Mouse (Mus musculus) MEL (cell line): ENCODE measurements around the gene Ptpdc1. TPM values are rescaled to one million over a fixed set of nuclear protein-coding genes. Genes with fewer than 3 reads are reported as not detected.

Source experiments
- DNase-seq: peaks from one replicate; pipeline ENCODE4 v3.0.0; 2011; ENCODE audit warnings: low read depth, low spot score
- H3K27ac ChIP-seq: 2 replicates; pipeline ENCODE4 v1.5.1; 2012; ENCODE audit warnings: low read depth, mild to moderate bottlenecking, control low read depth, low read length, moderate library complexity; ENCODE audit not compliant: control insufficient read depth
- H3K27me3 ChIP-seq, 2 experiments: fragments of 150-350 bp in 1 of 2; sonication (generic) in 1 of 2; 2 replicates each; pipeline ENCODE4 v1.6.1; 2012; ENCODE audit warnings: low read length in 2 of 2, mild to moderate bottlenecking in 2 of 2, improper control_type of control experiment in 1 of 2, moderate library complexity in 1 of 2; ENCODE audit not compliant: insufficient read depth in 2 of 2, control insufficient read depth in 1 of 2
- H3K36me3 ChIP-seq, 2 experiments: 2 replicates each; pipeline ENCODE4 v1.6.1; 2012 to 2014; ENCODE audit warnings: low read length in 2 of 2, improper control_type of control experiment in 1 of 2, inconsistent platforms in 1 of 2, mild to moderate bottlenecking in 1 of 2; ENCODE audit not compliant: insufficient read depth in 2 of 2, control insufficient read depth in 1 of 2
- H3K4me1 ChIP-seq, 2 experiments: fragments of 150-350 bp in 1 of 2; sonication (generic) in 1 of 2; 2 replicates each; pipeline ENCODE4 v1.6.1; 2012; ENCODE audit warnings: low read length in 2 of 2, improper control_type of control experiment in 1 of 2, mild to moderate bottlenecking in 1 of 2; ENCODE audit not compliant: insufficient read depth in 2 of 2, control insufficient read depth in 1 of 2
- H3K4me3 ChIP-seq, 2 experiments: fragments of 150-350 bp in 1 of 2; sonication (generic) in 1 of 2; 2 replicates each; pipeline ENCODE4 v1.5.1; 2012; ENCODE audit warnings: low read depth in 2 of 2, low read length in 2 of 2, mild to moderate bottlenecking in 2 of 2, moderate library complexity in 2 of 2, control low read depth in 1 of 2, improper control_type of control experiment in 1 of 2; ENCODE audit not compliant: control insufficient read depth in 1 of 2, insufficient read depth in 1 of 2
- H3K79me2 ChIP-seq: 2 replicates; pipeline ENCODE4 v1.6.1; 2012; ENCODE audit warnings: mild to moderate bottlenecking, low read length, moderate library complexity; ENCODE audit not compliant: control insufficient read depth, poor library complexity, insufficient read depth
- H3K9ac ChIP-seq: 2 replicates; pipeline ENCODE4 v1.6.1; 2012; ENCODE audit warnings: low read depth, mild to moderate bottlenecking, control low read depth, low read length, moderate library complexity; ENCODE audit not compliant: control insufficient read depth, poor library complexity, severe bottlenecking
- H3K9me3 ChIP-seq: fragments of 150-350 bp; sonication (generic); replicated peaks from 2 replicates; pipeline ENCODE4 v1.6.1; 2012; ENCODE audit warnings: mild to moderate bottlenecking, low read length, improper control_type of control experiment, moderate library complexity; ENCODE audit not compliant: insufficient read depth
- CHD1 ChIP-seq: IDR thresholded peaks from 2 replicates; pipeline ENCODE4 v1.6.1; 2012; ENCODE audit warnings: low read depth, mild to moderate bottlenecking, inconsistent platforms, low read length, improper control_type of control experiment
- CTCF ChIP-seq, 3 experiments: IDR thresholded peaks in 2 of 3; conservative IDR thresholded peaks in 1 of 3; 2 replicates each; pipeline ENCODE4 v1.5.1; 2011 to 2012; ENCODE audit warnings: low read length in 3 of 3, low read depth in 2 of 3, mild to moderate bottlenecking in 2 of 3, improper control_type of control experiment in 1 of 3, inconsistent platforms in 1 of 3, mixed read lengths in 1 of 3, moderate library complexity in 1 of 3; ENCODE audit not compliant: control insufficient read depth in 1 of 3, insufficient read depth in 1 of 3, poor library complexity in 1 of 3, severe bottlenecking in 1 of 3
- E2F4 ChIP-seq: IDR thresholded peaks from 2 replicates; pipeline ENCODE4 v1.6.1; 2011; ENCODE audit warnings: low read depth, low read length, improper control_type of control experiment, borderline replicate concordance
- ELF1 ChIP-seq: IDR thresholded peaks from 2 replicates; pipeline ENCODE4 v1.6.1; 2014; ENCODE audit warnings: low read depth, mild to moderate bottlenecking, inconsistent platforms, low read length, improper control_type of control experiment, moderate library complexity
- GATA1 ChIP-seq: IDR thresholded peaks from 2 replicates; pipeline ENCODE4 v1.6.1; 2011; ENCODE audit warnings: low read depth, low read length, improper control_type of control experiment
- HCFC1 ChIP-seq: IDR thresholded peaks from 2 replicates; pipeline ENCODE4 v1.6.1; 2012; ENCODE audit warnings: low read depth, mild to moderate bottlenecking, inconsistent platforms, low read length, improper control_type of control experiment, moderate library complexity
- KAT2A ChIP-seq: conservative IDR thresholded peaks from 2 replicates; pipeline ENCODE4 v1.6.1; 2012; ENCODE audit warnings: low read depth, low read length, improper control_type of control experiment, inconsistent platforms
- MAFK ChIP-seq: IDR thresholded peaks from 2 replicates; pipeline ENCODE4 v1.6.1; 2011; ENCODE audit warnings: low read depth, mild to moderate bottlenecking, low read length, improper control_type of control experiment, borderline replicate concordance
- MEF2A ChIP-seq: IDR thresholded peaks from 2 replicates; pipeline ENCODE4 v1.6.1; 2014; ENCODE audit warnings: low read depth, mild to moderate bottlenecking, inconsistent platforms, low read length, improper control_type of control experiment; ENCODE audit not compliant: poor library complexity, insufficient replicate concordance, severe bottlenecking; ENCODE audit errors: extremely low read depth
- MXI1 ChIP-seq: IDR thresholded peaks from 2 replicates; pipeline ENCODE4 v1.6.1; 2011; ENCODE audit warnings: mild to moderate bottlenecking, low read depth, low read length, improper control_type of control experiment
- NELFE ChIP-seq: IDR thresholded peaks from 2 replicates; pipeline ENCODE4 v1.6.1; 2011; ENCODE audit warnings: low read depth, low read length, improper control_type of control experiment
- NRF1 ChIP-seq: IDR thresholded peaks from 2 replicates; pipeline ENCODE4 v1.6.1; 2014; ENCODE audit warnings: low read depth, mild to moderate bottlenecking, inconsistent platforms, low read length, improper control_type of control experiment, moderate library complexity; ENCODE audit not compliant: poor library complexity, insufficient read depth, severe bottlenecking
- POLR2A ChIP-seq, 2 experiments: IDR thresholded peaks; 2 replicates each; pipeline ENCODE4 v1.6.1; 2011 to 2012; ENCODE audit warnings: low read length in 2 of 2, mild to moderate bottlenecking in 2 of 2, control low read depth in 1 of 2, improper control_type of control experiment in 1 of 2, low read depth in 1 of 2, moderate library complexity in 1 of 2; ENCODE audit not compliant: control insufficient read depth in 1 of 2, insufficient read depth in 1 of 2, poor library complexity in 1 of 2
- POLR2AphosphoS2 ChIP-seq: IDR thresholded peaks from 2 replicates; pipeline ENCODE4 v1.6.1; 2011; ENCODE audit warnings: low read length, improper control_type of control experiment
- POLR2AphosphoS5 ChIP-seq: IDR thresholded peaks from 2 replicates; pipeline ENCODE4 v1.6.1; 2012; ENCODE audit warnings: low read depth, borderline replicate concordance, mild to moderate bottlenecking, inconsistent platforms, low read length, moderate library complexity, mixed read lengths
- RAD21 ChIP-seq: IDR thresholded peaks from 2 replicates; pipeline ENCODE4 v1.6.1; 2011; ENCODE audit warnings: mild to moderate bottlenecking, low read depth, low read length, improper control_type of control experiment
- TAL1 ChIP-seq: IDR thresholded peaks from 2 replicates; pipeline ENCODE4 v1.6.1; 2012; ENCODE audit warnings: mild to moderate bottlenecking, inconsistent platforms, low read length, moderate library complexity, mixed read lengths
- TCF12 ChIP-seq: IDR thresholded peaks from 2 replicates; pipeline ENCODE4 v1.6.1; 2014; ENCODE audit warnings: low read depth, mild to moderate bottlenecking, inconsistent platforms, low read length, improper control_type of control experiment, moderate library complexity
- UBTF ChIP-seq: IDR thresholded peaks from 2 replicates; pipeline ENCODE4 v1.6.1; 2012; ENCODE audit warnings: low read depth, mild to moderate bottlenecking, inconsistent platforms, low read length, improper control_type of control experiment, moderate library complexity, borderline replicate concordance; ENCODE audit not compliant: insufficient read depth
- ZC3H11A ChIP-seq: IDR thresholded peaks from 2 replicates; pipeline ENCODE4 v1.6.1; 2012; ENCODE audit warnings: low read depth, mild to moderate bottlenecking, inconsistent platforms, low read length, improper control_type of control experiment
- ZMIZ1 ChIP-seq: IDR thresholded peaks from 2 replicates; pipeline ENCODE4 v1.6.1; 2012; ENCODE audit warnings: low read depth, mild to moderate bottlenecking, inconsistent platforms, low read length, improper control_type of control experiment, moderate library complexity
- polyA plus RNA-seq, 2 experiments: library from polyadenylated mRNA; stranded (reverse) in 1 of 2; unstranded in 1 of 2; fragments of >175 nt in 1 of 2; fragments of >200 nt in 1 of 2; gene quantifications; 2 replicates each; pipeline versions ENCODE4 v1.2.1 to v1.2.4; 2012; ENCODE audit warnings: low replicate concordance in 2 of 2, low read depth in 1 of 2; ENCODE audit not compliant: insufficient read length in 2 of 2, insufficient read depth in 1 of 2, missing spikeins in 1 of 2
- total RNA-seq: library from RNA; depleted of rRNA; stranded (reverse); fragments of 300-350 nt; gene quantifications from 2 replicates; pipeline ENCODE4 v1.2.3, GENCODE M21; 2012

Ptpdc1 gene
- total and polyA plus RNA-seq, 3 experiments = 3.3 to 7.6 TPM; not detected in 1

DNA sequence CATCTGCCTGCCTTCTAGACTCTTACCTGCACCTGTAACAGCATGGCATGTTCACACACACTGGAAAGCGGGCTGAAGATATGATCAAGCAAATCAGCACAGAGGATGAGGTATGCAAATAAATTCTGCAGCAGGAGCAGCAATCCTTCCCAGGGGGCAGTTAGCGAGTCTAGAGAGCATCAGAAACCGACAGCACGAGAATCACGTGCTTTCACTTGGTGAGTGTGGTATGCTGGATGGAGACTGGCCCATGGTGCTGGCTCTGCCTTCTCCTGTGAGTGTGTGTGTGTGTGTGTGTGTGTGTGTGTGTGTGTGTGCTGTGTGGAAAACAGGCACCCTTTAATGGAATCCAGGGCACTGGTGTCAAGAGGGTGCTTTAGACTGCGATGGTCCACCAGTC is 48.5 kb downstream of the Ptpdc1 start:
- H3K79me2 ChIP-seq = no peaks in the 10 kb centered on the region
- H3K4me1 ChIP-seq = no peaks in the 10 kb centered on the region
- no peaks in the 10 kb centered on the region for H3K9me3 ChIP-seq
- H3K36me3 ChIP-seq = no peaks in the 10 kb centered on the region; a peak in 1 of 4 replicates
- no peak overlapping the region for H3K27ac ChIP-seq
- TF ChIP-seq ZMIZ1 = no peak
- no peak for TF ChIP-seq GATA1
- no peak for DNase-seq
- H3K9ac ChIP-seq = no peak overlapping the region
- H3K27me3 ChIP-seq = no peaks in the 10 kb centered on the region
- no peak overlapping the region for H3K4me3 ChIP-seq

DNA sequence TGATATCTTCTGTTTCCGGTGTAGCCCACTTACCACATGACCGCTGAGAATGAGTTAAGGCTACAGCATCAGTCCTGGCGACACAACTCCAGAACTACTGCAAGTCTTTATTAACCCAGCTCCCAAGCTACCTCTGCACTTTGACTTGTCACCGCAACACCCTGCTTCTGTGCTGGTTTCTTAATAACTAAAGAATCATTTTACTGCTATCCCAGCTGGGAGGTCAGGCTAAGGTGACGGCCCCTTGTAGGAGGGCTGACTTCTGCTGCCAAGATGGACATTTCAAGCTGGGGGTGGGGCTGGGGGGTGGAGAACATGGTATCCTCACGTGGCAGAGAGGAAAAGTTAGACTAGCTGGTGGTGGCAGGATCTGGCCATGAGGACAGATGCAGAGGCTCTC is 50.7 kb downstream of the Ptpdc1 start:
- H3K79me2 ChIP-seq = no peaks in the 10 kb centered on the region
- H3K4me3 ChIP-seq = no peak overlapping the region
- H3K4me1 ChIP-seq = peaks cover 2 to 5% of the 10 kb centered on the region in 2 experiments; a peak in 2 of 4 replicates
- no peak for DNase-seq
- TF ChIP-seq RAD21 (no peak), ELF1 (no peak), CTCF (IDR thresholded peaks at IDR 0.05 in 2 of 3, conservative IDR thresholded peaks at IDR 0.05 in 1 of 3; ENCODE audit: control insufficient read depth in 1 of 3, insufficient read depth in 1 of 3, low read depth in 2 of 3, low read length in 3 of 3, poor library complexity in 1 of 3, severe bottlenecking in 1 of 3) (no peak), MXI1 (no peak), MAFK (no peak), TAL1 (no peak), KAT2A (no peak), NELFE (no peak), POLR2AphosphoS5 (no peak), MEF2A (no peak), POLR2A (IDR thresholded peaks at IDR 0.05; ENCODE audit: control insufficient read depth in 1 of 2, insufficient read depth in 1 of 2, low read depth in 1 of 2, low read length in 2 of 2, poor library complexity in 1 of 2) (no peak), ZC3H11A (no peak), HCFC1 (no peak), NRF1 (no peak), CHD1 (no peak), POLR2AphosphoS2 (no peak), TCF12 (no peak), UBTF (no peak), E2F4 (no peak)
- no peak overlapping the region for H3K27ac ChIP-seq
- no peaks in the 10 kb centered on the region for H3K9me3 ChIP-seq
- no peak overlapping the region for H3K9ac ChIP-seq
- peaks cover 0 to 2% of the 10 kb centered on the region in 2 experiments; a peak in 1 of 4 replicates for H3K36me3 ChIP-seq
- no peaks in the 10 kb centered on the region for H3K27me3 ChIP-seq
